ENCODE assay signal across 14 mouse cellular contexts in genomic region chr19:47367271-47367879, GRCm38 (mm10).
A peak's percentile ranks its signal among the peaks of the same experiment; 100 is the strongest.
DNase-seq lines count a peak whose midpoint lies in the region; ATAC-seq lines count a peak whose summit lies in the region.
"Had no signal": no experiment of that assay in that cellular context is flagged by ENCODE, and none has a peak within 500 bp of the region (broad histone marks: within the 10 kb centered on the region; RNA-seq: fewer than 3 reads in every experiment).

No protein-coding gene starts in this region.

- DNase-seq in heart, postnatal 36 days = no peak
- no peak for DNase-seq in lung, postnatal 14 days
- DNase-seq in liver, embryonic 13.5 days = no peak
- no peak for DNase-seq in layer of hippocampus, adult 18-20 months (ENCODE audit: low spot score in 2 of 2)
- DNase-seq: kidney, postnatal 25 days; layer of hippocampus, postnatal 36 days; right cerebral cortex, adult 18-20 months; thymus, adult 18-20 months had no signal

- H3K27me3 ChIP-seq in heart, embryonic 14.5 days (ENCODE audit: control insufficient read depth, insufficient read depth, low read length) = no peaks in the 10 kb centered on the region
- no peaks in the 10 kb centered on the region for H3K27me3 ChIP-seq in lung, embryonic 15.5 days
- H3K27me3 ChIP-seq in liver, embryonic 13.5 days = no peaks in the 10 kb centered on the region
- H3K27me3 ChIP-seq: forebrain, embryonic 12.5 days; limb, embryonic 13.5 days had no signal

- 54% methylated on average over 12 of the region's 12 CpGs for WGBS in heart, embryonic 14.5 days
- 79% methylated on average over 12 of the region's 12 CpGs for WGBS in lung, embryonic 15.5 days
- WGBS in liver, embryonic 13.5 days (ENCODE audit: insufficient replicate concordance) = 81% methylated on average over 12 of the region's 12 CpGs

- H3K4me1 ChIP-seq in heart, embryonic 14.5 days (ENCODE audit: control insufficient read depth in 2 of 2, insufficient read depth in 2 of 2, low read length in 2 of 2) = peaks cover 20 to 24% of the 10 kb centered on the region in 2 experiments
- H3K4me1 ChIP-seq in lung, embryonic 15.5 days = peaks cover 6% of the 10 kb centered on the region; the same call in 1 of the 2 replicates
- peaks cover 27% of the 10 kb centered on the region for H3K4me1 ChIP-seq in liver, embryonic 13.5 days (replicated peaks)

- peak; percentile 11; the same call in 1 of the 2 replicates for ATAC-seq in heart, embryonic 14.5 days (ENCODE audit: insufficient number of reproducible peaks, insufficient read depth, low FRiP score, low read depth)
- ATAC-seq in lung, embryonic 15.5 days (ENCODE audit: borderline replicate concordance, extremely low read depth, low FRiP score, low TSS enrichment) = 0 out of 2 replicates have a peak, but pooled peaks have one; percentile 9
- ATAC-seq in liver, embryonic 13.5 days (ENCODE audit: low read depth) = 0 out of 2 replicates have a peak, but pooled peaks have one; percentile 38
- ATAC-seq in inflammation-experienced regulatory T-cells, adult 6 months = no peak
- ATAC-seq: CD4-positive, CD25-positive, alpha-beta regulatory T cell, adult 4 months had no signal

- no peak overlapping the region for H3K4me2 ChIP-seq in heart, embryonic 14.5 days (ENCODE audit: low read length)
- no peak overlapping the region for H3K4me2 ChIP-seq in lung, embryonic 15.5 days
- no peak overlapping the region for H3K4me2 ChIP-seq in liver, embryonic 13.5 days
- H3K4me2 ChIP-seq: forebrain, embryonic 12.5 days; limb, embryonic 13.5 days had no signal

- no peak overlapping the region for H3K4me3 ChIP-seq in heart, embryonic 14.5 days (ENCODE audit: control insufficient read depth in 1 of 2, insufficient read depth in 1 of 2, low read depth in 1 of 2, low read length in 2 of 2)
- no peak overlapping the region for H3K4me3 ChIP-seq in lung, embryonic 15.5 days
- no peak overlapping the region for H3K4me3 ChIP-seq in liver, embryonic 13.5 days (replicated peaks)
- H3K4me3 ChIP-seq: forebrain, embryonic 12.5 days; limb, embryonic 13.5 days had no signal

- H3K27ac ChIP-seq in heart, embryonic 14.5 days (replicated peaks in 1 of 2; ENCODE audit: control insufficient read depth in 1 of 2, insufficient read depth in 1 of 2, low read depth in 2 of 2, low read length in 2 of 2) = 0 out of 4 replicates have a peak overlapping the region, but pooled peaks of 1 of the 2 experiments have one; percentile 1
- no peak overlapping the region for H3K27ac ChIP-seq in lung, embryonic 15.5 days
- no peak overlapping the region for H3K27ac ChIP-seq in liver, embryonic 13.5 days
- H3K27ac ChIP-seq: forebrain, embryonic 12.5 days; limb, embryonic 13.5 days had no signal

- no peaks in the 10 kb centered on the region for H3K9me3 ChIP-seq in heart, embryonic 14.5 days (ENCODE audit: control insufficient read depth, low read length)
- no peaks in the 10 kb centered on the region for H3K9me3 ChIP-seq in lung, embryonic 15.5 days
- H3K9me3 ChIP-seq in liver, embryonic 13.5 days (replicated peaks) = no peaks in the 10 kb centered on the region
- H3K9me3 ChIP-seq: forebrain, embryonic 12.5 days had no signal

- intact Hi-C loops in heart, postnatal 36 days (cut with DNase I) = no loop called here

- no peak overlapping the region for H3K9ac ChIP-seq in heart, embryonic 14.5 days (ENCODE audit: low read length)
- no peak overlapping the region for H3K9ac ChIP-seq in lung, embryonic 15.5 days
- no peak overlapping the region for H3K9ac ChIP-seq in liver, embryonic 13.5 days
- H3K9ac ChIP-seq: forebrain, embryonic 12.5 days; limb, embryonic 13.5 days had no signal

- peaks cover 23% of the 10 kb centered on the region for H3K36me3 ChIP-seq in heart, embryonic 14.5 days (ENCODE audit: control insufficient read depth, insufficient read depth, low read length)
- H3K36me3 ChIP-seq in lung, embryonic 15.5 days = no peaks in the 10 kb centered on the region; the same call in 1 of the 2 replicates
- peaks cover 14% of the 10 kb centered on the region for H3K36me3 ChIP-seq in liver, embryonic 13.5 days
